Mouse (Mus musculus) cerebellum, postnatal 4 days (tissue): ENCODE data around the gene Ralb.
A peak's percentile ranks its signal among the peaks of the same experiment; 100 is the strongest.

Source experiments
- DNase-seq, 2 experiments: peaks; one replicate each; pipeline ENCODE4 v3.0.0; 2022; ENCODE audit warnings: low spot score in 2 of 2, mixed read lengths in 1 of 2

Ralb gene

DNA sequence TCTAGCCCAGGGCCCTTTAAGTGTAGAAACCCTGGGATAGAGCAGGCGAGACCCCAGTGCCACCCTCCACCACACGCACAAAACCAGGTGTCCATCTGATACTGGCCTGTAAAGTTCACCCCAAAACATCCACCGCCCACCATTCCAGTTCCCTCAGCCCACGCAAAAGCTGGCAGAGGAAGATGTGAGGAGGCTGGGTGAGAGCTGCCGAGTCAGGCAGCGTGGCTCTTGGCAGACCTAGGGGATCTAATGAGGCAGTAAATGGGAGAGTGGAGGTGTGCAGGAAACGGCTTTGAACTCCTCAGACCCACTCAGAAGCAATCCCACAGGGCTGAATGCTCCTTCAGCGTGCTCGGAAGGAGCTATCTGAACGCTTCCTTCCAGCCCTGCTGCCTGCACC is 53.2 kb downstream of the Ralb start:
- no peak for DNase-seq

DNA sequence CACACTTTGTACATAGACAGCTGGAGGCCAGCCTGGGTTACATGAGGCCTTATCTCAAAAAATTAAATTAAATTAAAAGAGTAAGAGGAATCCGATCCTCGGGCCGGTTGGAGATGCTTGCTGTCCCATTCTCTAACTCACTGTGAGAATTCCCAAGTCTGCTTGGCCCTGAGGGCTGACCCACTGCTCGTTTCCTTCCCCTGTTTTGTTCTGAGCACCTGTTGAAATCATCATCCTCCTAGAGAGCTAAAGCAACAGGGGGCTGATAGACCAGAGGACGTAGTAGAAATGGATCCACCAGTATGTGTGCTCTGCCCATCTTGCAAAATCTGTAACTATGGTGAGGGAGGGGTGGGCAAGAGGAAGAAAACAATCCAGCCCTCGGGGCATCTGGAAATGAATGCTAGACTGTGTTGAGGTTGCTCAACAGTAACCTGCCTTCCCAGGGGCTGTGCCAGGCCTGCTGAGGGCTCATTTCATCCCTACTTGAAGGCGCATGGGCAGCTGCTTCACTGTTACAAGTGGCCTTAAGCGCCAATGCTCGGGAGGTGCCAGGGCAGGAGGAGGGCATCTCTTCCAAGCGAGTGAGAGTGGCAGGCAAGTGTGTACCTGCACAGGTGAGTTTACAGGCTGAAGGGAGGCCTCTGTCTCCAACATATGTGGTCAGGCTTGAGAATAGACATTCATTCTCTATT is 53.8 kb downstream of the Ralb start:
- DNase-seq = no peak

DNA sequence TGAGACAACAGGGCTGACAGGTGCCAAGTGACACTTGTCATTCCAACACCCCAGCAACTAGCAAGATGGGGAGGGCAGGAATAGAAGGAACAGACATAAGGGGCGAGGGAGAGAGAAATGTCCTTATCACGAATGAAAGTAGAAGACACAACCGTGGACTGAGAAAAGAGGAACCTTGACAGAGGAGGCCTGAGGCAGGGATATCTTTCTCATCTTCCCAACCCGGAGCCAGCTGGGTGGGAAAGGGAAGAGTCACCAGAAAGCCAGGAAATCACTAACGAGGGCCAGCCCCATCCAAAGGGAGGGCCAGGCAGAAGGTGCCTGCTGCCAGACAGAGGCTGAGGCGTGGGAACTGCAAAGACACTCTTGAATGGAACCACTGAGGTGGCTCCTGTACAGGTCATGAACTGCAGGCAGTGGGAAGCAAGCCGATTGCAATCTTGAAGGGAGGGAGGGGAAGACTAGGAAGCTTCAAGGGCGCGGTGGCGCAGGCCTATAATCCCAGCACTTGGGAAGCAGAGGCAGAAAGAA is 57.8 kb downstream of the Ralb start:
- DNase-seq = no peak

DNA sequence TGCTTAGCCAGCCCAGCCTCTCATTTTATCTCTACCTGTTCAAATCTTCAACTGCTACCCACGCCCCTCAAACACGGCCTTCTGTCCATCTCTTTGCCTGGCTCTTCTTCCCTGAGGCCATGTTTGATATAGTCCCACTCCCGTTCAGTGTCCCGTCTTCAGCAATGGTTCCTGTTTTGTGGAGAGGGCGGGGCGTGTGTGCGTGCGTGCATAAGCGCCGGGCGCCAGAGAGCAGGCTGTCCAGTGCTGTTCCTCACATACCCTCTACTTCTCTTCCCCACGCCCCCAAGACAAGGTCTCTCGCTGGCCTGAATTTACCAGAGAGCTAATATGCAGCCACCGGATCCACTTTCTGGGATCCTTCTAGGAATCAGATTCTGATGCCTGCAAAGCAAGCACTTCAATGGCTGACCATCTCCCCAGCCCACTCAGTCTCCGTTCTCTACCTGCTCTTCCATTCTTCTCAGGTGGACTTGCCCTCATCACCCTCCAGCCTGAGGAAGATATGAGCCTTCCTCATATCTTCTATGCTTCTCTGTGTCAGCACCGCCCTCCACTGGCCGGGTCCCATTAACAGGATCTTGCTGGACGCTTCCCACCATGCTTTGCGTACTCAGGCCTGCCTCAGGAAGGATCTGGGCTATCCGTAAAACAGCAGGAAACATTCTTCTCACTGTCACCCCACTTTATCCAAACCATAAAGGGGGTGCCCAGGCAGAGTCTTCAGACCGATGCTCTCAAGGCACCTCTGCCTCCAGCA is 60.8 kb downstream of the Ralb start:
- no peak for DNase-seq

DNA sequence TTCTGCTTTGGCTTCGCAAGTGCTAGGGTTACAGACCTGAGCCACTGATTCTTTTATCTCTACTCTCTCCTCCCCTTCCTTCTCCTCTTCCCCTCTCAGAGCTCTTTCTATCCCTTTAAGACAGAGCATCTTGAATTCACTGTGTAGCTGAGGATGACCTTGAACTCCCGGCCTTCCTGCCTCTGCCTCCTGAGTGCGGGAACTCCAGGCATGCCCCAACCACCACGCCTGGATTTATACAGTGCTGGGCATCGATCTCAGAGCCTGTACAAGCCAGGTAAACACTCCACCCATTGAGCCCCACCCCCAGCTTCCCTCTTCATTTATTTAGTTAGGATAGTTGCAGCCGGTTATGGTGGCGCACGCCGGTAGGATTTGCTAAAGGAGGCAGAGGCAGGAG is 61.7 kb downstream of the Ralb start:
- no peak for DNase-seq

DNA sequence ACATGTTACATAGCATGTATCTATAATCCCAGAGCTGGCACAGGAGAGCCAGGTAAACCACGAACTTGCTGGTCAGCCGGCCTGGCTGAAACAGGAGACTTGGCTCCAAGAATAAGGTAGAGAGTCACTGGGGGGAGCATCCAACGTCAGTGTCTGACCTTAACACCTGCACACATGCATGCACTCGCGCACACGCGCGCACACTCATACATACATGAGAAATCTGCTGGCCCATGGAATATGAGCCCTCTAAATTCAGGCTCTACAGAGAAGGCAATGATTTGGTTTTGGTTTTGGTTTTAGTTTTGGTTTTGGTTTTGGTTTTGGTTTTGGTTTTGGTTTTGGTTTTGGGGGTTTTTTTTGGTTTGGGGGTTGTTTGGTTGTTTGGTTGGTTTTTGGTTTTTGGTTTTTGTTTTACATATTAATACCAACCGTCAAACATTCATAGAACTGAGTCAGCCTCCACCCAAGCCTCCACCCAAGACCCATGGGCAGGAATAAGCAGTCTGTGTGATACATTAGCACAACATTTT is 66.4 kb downstream of the Ralb start:
- DNase-seq = no peak

DNA sequence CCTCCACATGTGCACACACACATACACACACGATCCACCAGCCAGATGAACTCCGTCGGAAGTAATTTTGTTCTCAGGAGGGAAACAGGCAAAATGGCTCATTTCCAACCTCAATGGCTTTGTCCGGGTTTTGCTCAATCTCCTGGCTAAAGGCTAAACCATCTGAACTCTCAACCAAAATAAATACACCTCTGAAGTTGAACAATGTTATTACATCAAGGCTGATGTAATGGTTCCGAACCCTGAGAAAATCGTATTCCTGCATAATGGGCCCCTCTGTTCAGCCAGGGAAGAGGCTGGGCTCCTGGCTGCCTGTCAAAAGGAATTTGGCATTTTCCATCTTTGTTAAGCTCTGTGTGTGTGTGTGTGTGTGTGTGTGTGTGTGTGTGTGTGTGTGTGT is 67.2 kb downstream of the Ralb start:
- DNase-seq = no peak

DNA sequence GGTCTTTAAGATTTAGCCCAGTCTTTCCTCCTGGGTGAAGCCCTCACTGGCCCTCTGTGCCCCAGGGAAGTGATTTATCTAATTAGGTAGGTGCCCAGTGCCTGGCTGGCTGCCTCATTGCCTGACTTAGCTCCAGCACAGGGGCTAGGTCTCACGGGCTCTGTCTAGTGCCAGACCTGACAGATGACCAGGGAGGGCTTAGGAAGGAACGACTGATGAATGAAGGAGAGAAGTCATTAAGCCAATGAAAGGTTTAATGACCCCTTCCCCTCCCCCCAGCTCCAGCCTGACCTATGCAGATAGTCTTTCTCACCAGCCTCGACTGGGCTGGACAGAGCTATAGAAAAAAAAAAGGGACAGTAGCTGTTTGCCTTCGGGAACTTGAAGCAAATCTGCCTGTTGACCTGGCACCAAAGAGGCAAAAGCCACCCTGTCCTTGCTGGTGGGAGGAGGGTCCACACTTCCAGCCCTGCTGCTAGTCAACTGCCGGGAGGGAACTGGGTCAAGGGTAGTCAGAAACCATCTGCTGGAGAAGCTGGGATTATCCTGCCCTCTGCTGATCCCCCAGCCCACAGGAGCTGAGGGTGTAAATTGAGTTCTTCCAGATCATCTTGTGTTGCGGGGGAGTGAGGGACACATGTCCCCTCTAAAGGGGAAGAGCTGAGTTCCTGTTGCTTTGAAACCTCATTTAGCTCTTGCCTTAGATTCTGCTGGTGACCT is 80.3 kb downstream of the Ralb start:
- no peak for DNase-seq

DNA sequence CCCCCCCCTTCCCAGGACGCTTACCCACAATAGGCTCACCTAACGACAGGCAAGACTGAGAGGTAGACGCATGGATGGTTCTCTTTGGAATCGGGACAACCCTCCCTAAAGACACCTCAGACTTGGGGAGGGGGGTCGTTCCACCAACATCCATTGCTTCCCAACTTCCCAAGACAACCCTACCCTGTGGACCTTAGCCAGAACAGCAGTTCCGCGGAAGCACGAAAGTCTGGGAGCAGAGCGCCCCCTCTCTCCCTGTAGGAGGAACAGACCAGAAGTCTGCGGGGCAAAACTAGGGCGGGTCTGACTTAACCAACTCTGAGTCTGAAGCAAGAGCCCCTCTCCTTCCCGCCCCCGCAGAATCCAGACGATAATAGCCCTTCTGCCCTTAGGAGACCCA is 81.1 kb downstream of the Ralb start:
- DNase-seq = peak in 1 of 2 experiments; percentile 51

DNA sequence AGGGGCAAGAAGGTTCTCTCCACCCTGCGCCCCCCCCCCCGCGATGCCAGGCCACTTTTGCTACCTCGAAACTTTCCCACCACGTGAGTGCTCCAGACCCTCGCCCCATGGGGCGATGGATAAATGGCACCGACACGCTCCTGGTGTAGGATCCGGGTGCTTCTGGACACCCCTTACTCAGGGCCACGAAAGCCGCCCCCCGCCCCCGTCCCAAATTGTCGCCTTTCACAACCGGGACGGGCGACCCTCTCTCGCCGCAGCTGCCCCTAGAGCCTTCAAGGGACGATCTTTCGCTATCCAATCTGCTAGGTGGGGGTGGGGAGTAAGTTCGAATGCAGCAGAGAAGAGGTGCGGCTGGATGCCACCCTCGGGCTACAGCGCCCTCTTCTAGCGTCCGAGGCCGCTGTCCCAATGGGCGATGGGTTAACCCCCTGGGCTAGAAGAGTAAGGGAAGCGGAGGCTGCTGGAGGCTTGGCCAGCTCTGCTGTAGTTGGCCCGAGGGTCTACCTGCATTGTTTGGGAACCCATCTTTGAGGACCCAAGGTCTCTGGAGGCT is 82.1 kb downstream of the Ralb start:
- no peak for DNase-seq

DNA sequence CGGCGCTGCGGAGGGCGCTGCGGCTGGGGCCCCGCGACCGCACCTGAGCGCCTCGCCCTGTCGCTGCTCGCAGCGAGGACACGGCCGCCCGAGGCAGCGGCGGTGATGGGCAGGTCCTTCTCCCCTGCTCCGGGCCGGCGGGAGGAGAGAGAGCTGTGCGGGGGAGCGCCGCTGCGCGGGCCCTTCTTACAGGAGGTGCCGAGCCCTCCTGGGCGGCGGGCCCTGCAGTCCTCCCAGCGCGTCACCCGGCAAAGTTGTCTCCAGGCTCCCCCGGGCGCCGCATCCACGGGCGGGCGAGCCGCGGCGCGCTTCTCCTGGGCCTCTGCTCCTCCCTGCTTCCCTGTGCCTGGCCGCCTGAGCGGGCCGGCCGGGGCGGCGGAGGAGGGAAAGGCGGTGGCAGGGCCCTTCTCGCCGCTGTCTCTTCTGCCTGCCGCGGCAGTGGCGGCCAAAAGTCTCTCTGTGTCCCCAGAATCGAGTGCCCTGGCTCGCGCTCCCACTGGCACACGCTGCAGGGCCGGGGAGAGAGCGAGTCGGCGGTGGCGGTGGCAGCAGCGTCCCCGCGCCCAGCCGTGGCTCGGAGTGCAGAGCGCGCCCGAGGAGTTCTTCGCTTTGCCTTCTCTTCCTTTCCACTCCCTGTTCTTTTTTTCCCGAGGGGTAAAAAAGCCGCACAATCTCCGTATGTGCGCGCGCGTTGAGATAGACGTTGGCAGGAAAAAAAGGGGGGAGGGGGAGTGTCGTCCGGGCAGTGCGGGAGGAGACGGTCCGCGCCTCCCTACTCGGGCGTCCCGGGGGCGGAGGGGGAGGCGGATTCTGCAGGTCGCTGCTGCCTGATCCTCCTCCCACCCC is 82.8 kb downstream of the Ralb start, which contains the start of gene Inhbb:
Gene Inhbb (minus strand): TSS at position 673 of the 846 bp plus-strand sequence.
- peak in 1 of 2 experiments; percentile 38 for DNase-seq

DNA sequence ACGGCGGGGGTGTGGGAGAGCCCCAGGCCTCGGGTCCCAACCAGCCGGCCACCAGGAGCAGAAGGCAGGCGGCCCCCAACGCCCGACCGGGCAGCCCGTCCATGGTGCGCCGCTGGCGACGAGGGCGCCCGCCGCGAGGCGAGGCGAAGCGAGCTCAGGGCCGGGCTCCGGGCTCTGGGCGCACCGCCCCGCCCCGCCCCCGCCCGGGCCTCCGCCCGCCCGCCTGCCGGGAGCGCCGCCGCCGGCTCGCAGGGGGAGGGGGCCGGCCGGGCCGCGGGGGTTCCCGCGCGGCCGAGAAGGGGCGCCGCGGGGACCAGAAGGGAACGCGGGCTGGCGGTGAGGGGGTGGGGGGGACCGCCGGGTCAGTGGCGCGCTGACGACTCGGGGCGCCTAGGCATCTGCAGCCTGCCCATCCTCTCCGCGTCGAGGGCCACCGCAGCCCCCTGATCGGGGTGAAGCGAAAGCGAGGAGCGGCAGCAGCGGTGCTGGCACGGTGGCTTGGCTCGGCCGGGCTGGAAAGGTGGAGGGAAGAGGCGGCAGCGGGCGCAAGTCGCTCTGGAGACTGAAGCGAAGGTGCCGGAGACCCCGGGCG is 83.5 kb downstream of the Ralb start:
- DNase-seq = peak in 1 of 2 experiments; percentile 37
